Mouse (Mus musculus) ES-Bruce4 (cell line): ENCODE results near the gene Car9. TPM values are rescaled to one million over a fixed set of nuclear protein-coding genes. Genes with fewer than 3 reads are reported as not detected.
"Not testable (repeated sequence)": the region's sequence is repeated elsewhere in the genome, so short reads cannot be mapped to it uniquely, and the experiment has no call there.

Experiments
- H3K27ac ChIP-seq: 2 replicates; pipeline ENCODE4 v1.5.1; 2012; ENCODE audit warnings: low read length, inconsistent platforms; ENCODE audit not compliant: insufficient read depth
- H3K27me3 ChIP-seq: 2 replicates; pipeline ENCODE4 v1.6.1; 2012; ENCODE audit warnings: mild to moderate bottlenecking, low read length, inconsistent platforms; ENCODE audit not compliant: control insufficient read depth, poor library complexity, insufficient read depth, severe bottlenecking
- H3K36me3 ChIP-seq: 2 replicates; pipeline ENCODE4 v1.6.1; 2012; ENCODE audit warnings: inconsistent platforms, mild to moderate bottlenecking, low read length, moderate library complexity; ENCODE audit not compliant: control insufficient read depth, poor library complexity, insufficient read depth, severe bottlenecking
- H3K4me1 ChIP-seq: one replicate; pipeline ENCODE4 v1.8.1; 2011; ENCODE audit warnings: low read length; ENCODE audit not compliant: control insufficient read depth, insufficient read depth
- H3K4me3 ChIP-seq: 2 replicates; pipeline ENCODE4 v1.5.1; 2011; ENCODE audit warnings: low read depth, mild to moderate bottlenecking, low read length
- H3K9ac ChIP-seq: 2 replicates; pipeline ENCODE4 v1.6.1; 2012; ENCODE audit warnings: low read depth, mild to moderate bottlenecking, inconsistent platforms; ENCODE audit not compliant: poor library complexity, severe bottlenecking
- H3K9me3 ChIP-seq: replicated peaks from 2 replicates; pipeline ENCODE4 v1.6.1; 2012; ENCODE audit warnings: mild to moderate bottlenecking, low read length, inconsistent platforms; ENCODE audit not compliant: control insufficient read depth, poor library complexity, insufficient read depth, severe bottlenecking
- CTCF ChIP-seq: IDR thresholded peaks from one replicate; pipeline ENCODE4 v1.8.1; 2011; ENCODE audit warnings: low read depth, low read length
- EP300 ChIP-seq: IDR thresholded peaks from 2 replicates; pipeline ENCODE4 v1.6.1; 2011; ENCODE audit warnings: low read depth, low read length; ENCODE audit not compliant: insufficient read depth
- POLR2A ChIP-seq: IDR thresholded peaks from one replicate; pipeline ENCODE4 v1.8.1; 2011; ENCODE audit warnings: low read length; ENCODE audit not compliant: insufficient read depth
- polyA plus RNA-seq: library from polyadenylated mRNA; stranded (reverse); fragments of >200 nt; gene quantifications from 2 replicates; pipeline ENCODE4 v1.2.4, GENCODE M21; 2011; ENCODE audit warnings: low read depth; ENCODE audit not compliant: missing spikeins, insufficient read depth, insufficient read length

Gene Car9
- polyA plus RNA-seq, 1 experiment, result 0.61 TPM

- H3K4me1 ChIP-seq, result peaks cover 2% of the 10 kb centered on the region
- no peak for TF ChIP-seq EP300
- no peak for TF ChIP-seq CTCF
- no peak for TF ChIP-seq POLR2A
- no peak overlapping the region for H3K9ac ChIP-seq
- H3K27me3 ChIP-seq, result no peaks in the 10 kb centered on the region
- no peaks in the 10 kb centered on the region for H3K9me3 ChIP-seq
- no peak overlapping the region for H3K4me3 ChIP-seq
- H3K27ac ChIP-seq, result no peak overlapping the region
- H3K36me3 ChIP-seq, result no peaks in the 10 kb centered on the region
Measured at GRCm38 (mm10) chr4:43481894-43482456, 24.8 kb upstream of the Car9 start.

GRCm38 (mm10) chr4:43482591-43482990 is 24.2 kb upstream of the Car9 start:
- Histone ChIP-seq H3K4me3 (no peak overlapping the region), H3K27ac (no peak overlapping the region), H3K36me3 (no peaks in the 10 kb centered on the region), H3K9ac (no peak overlapping the region), H3K9me3 (no peaks in the 10 kb centered on the region), H3K27me3 (no peaks in the 10 kb centered on the region), H3K4me1 (peaks cover 2% of the 10 kb centered on the region)
- TF ChIP-seq POLR2A (no peak), EP300 (no peak), CTCF (no peak)

- TF ChIP-seq POLR2A, result no peak
- TF ChIP-seq CTCF, result no peak
- TF ChIP-seq EP300, result no peak
- H3K4me1 ChIP-seq, result peaks cover 2% of the 10 kb centered on the region
- H3K9ac ChIP-seq, result no peak within 1 kb of the TSS
- H3K9me3 ChIP-seq, result no peaks in the 10 kb centered on the region
- H3K27ac ChIP-seq, result no peak within 1 kb of the TSS
- H3K4me3 ChIP-seq, result no peak within 1 kb of the TSS
- no peaks in the 10 kb centered on the region for H3K27me3 ChIP-seq
- H3K36me3 ChIP-seq, result no peaks in the 10 kb centered on the region
Measured at GRCm38 (mm10) chr4:43483535-43484091, 23.2 kb upstream of the Car9 start, which contains the start of gene Sit1. Gene Sit1 (minus strand): TSS chr4:43483734.

- H3K9me3 ChIP-seq, H3K9ac ChIP-seq, H3K4me3 ChIP-seq, H3K36me3 ChIP-seq, H3K4me1 ChIP-seq, H3K27me3 ChIP-seq, H3K27ac ChIP-seq: not testable (repeated sequence)
Measured at GRCm38 (mm10) chr4:43485666-43486065, 21.1 kb upstream of the Car9 start.

GRCm38 (mm10) chr4:43489611-43490010 is 17.2 kb upstream of the Car9 start:
- H3K27ac ChIP-seq, result no peak overlapping the region
- TF ChIP-seq EP300, result no peak
- TF ChIP-seq CTCF, result no peak
- TF ChIP-seq POLR2A, result no peak
- no peak overlapping the region for H3K9ac ChIP-seq
- H3K4me1 ChIP-seq, result no peaks in the 10 kb centered on the region
- no peak overlapping the region for H3K4me3 ChIP-seq
- no peaks in the 10 kb centered on the region for H3K36me3 ChIP-seq
- no peaks in the 10 kb centered on the region for H3K27me3 ChIP-seq
- H3K9me3 ChIP-seq, result no peaks in the 10 kb centered on the region

GRCm38 (mm10) chr4:43490801-43491200 is 16.0 kb upstream of the Car9 start:
- H3K9ac ChIP-seq, result no peak overlapping the region
- no peak overlapping the region for H3K4me3 ChIP-seq
- H3K27ac ChIP-seq, result no peak overlapping the region
- H3K9me3 ChIP-seq, result no peaks in the 10 kb centered on the region
- 0 out of 2 replicates have a peak, but pooled peaks cover 1% of the 10 kb centered on the region for H3K36me3 ChIP-seq
- no peaks in the 10 kb centered on the region for H3K4me1 ChIP-seq
- no peak for TF ChIP-seq CTCF
- TF ChIP-seq EP300, result no peak
- no peak for TF ChIP-seq POLR2A
- no peaks in the 10 kb centered on the region for H3K27me3 ChIP-seq
